Mouse (Mus musculus) megakaryocyte, embryonic 14.5 days (primary cell): ENCODE results near the gene 4933427D14Rik. TPM values are rescaled to one million over a fixed set of nuclear protein-coding genes. Genes with fewer than 3 reads are reported as not detected.

Experiments used
- H3K27me3 ChIP-seq: replicated peaks from 2 replicates; pipeline ENCODE3; 2012; ENCODE audit warnings: inconsistent platforms
- H3K36me3 ChIP-seq: replicated peaks from 2 replicates; pipeline ENCODE3; 2012; ENCODE audit warnings: low read length, inconsistent platforms, mixed read lengths
- H3K4me1 ChIP-seq: 2 replicates; pipeline ENCODE4 v1.6.1; 2012; ENCODE audit warnings: inconsistent platforms
- H3K4me3 ChIP-seq: replicated peaks from 2 replicates; pipeline ENCODE3; 2012; ENCODE audit warnings: moderate library complexity, mild to moderate bottlenecking, inconsistent platforms
- H3K9me3 ChIP-seq: 2 replicates; pipeline ENCODE4 v1.6.1; 2012; ENCODE audit warnings: inconsistent platforms
- FLI1 ChIP-seq: IDR thresholded peaks from 2 replicates; pipeline ENCODE4 v1.6.1; 2012; ENCODE audit warnings: low read length, inconsistent platforms, mixed read lengths
- GATA1 ChIP-seq: IDR thresholded peaks from 3 replicates; pipeline ENCODE4 v1.6.1; 2012; ENCODE audit warnings: mixed read lengths, low read length, inconsistent platforms, borderline replicate concordance
- polyA plus RNA-seq: library from polyadenylated mRNA; stranded (reverse); fragments of >175 nt; gene quantifications from 2 replicates; pipeline ENCODE4 v1.2.3, GENCODE M21; 2012; ENCODE audit warnings: low replicate concordance; ENCODE audit not compliant: insufficient read depth

4933427D14Rik gene
- polyA plus RNA-seq, 1 experiment, result 1.2 TPM

DNA sequence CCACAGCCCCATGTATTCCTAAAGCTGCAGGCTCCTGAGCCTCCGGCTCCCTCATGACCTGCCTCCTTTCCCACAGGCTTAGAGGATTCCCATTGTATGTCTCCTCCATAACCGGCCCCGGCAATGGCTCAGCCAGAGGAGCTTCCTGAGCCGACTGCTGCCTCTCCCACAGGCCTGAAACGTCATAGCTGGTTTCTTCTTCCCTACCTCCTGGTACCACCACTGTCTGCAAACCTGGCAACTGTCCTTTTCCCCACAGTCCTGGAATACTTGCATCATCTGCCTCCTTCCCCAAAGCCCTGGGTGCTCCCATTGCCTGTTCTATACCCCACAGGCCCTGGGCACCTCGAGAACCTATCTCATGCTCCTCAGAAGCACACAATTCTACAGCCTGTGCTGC is 2.0 kb downstream of the 4933427D14Rik start:
- H3K4me1 ChIP-seq, result peaks cover 40% of the 10 kb centered on the region
- peaks cover 35% of the 10 kb centered on the region for H3K36me3 ChIP-seq

GRCm38 (mm10) chr11:72203440-72203839 is 3.8 kb downstream of the 4933427D14Rik start:
- Histone ChIP-seq H3K36me3 (peaks cover 33% of the 10 kb centered on the region), H3K4me1 (peaks cover 40% of the 10 kb centered on the region), H3K9me3 (no peaks in the 10 kb centered on the region), H3K4me3 (no peak overlapping the region), H3K27me3 (no peaks in the 10 kb centered on the region)
- TF ChIP-seq FLI1 (no peak), GATA1 (no peak)

More for the DNA sequence above, 2.0 kb downstream of the 4933427D14Rik start:
- Histone ChIP-seq H3K27me3 (no peaks in the 10 kb centered on the region), H3K4me3 (peak overlapping the region; percentile 96), H3K9me3 (no peaks in the 10 kb centered on the region)
- TF ChIP-seq GATA1, result no peak
- TF ChIP-seq FLI1, result no peak

GRCm38 (mm10) chr11:72196506-72196905 is 10.8 kb downstream of the 4933427D14Rik start:
- TF ChIP-seq FLI1, result no peak
- no peak for TF ChIP-seq GATA1
- peaks cover 57% of the 10 kb centered on the region for H3K36me3 ChIP-seq

DNA sequence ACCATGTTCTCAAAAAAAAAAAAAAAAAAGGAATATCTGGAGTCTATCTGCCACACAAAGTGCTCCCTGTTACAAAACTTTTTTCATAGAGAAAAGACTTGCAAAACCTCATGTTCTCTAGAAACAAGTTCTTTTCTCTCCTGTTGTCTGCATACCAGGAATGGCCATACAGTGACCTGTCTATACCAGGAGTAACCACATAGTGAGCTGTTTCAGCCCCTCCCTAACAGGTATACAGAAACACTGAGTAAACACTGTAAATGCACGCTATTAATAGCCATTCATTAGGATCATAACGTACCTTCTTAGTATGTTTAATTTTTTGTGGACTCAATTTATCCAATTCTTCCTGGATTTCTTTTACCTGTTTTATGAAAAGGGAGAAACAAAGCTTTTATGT is 13.0 kb downstream of the 4933427D14Rik start:
- TF ChIP-seq FLI1, result no peak
- TF ChIP-seq GATA1, result no peak
- Histone ChIP-seq H3K27me3 (no peaks in the 10 kb centered on the region), H3K9me3 (no peaks in the 10 kb centered on the region), H3K4me1 (peaks cover 7% of the 10 kb centered on the region), H3K36me3 (peaks cover 66% of the 10 kb centered on the region), H3K4me3 (no peak overlapping the region)

More at GRCm38 (mm10) chr11:72196506-72196905, 10.8 kb downstream of the 4933427D14Rik start:
- H3K27me3 ChIP-seq, result no peaks in the 10 kb centered on the region
- H3K9me3 ChIP-seq, result no peaks in the 10 kb centered on the region
- H3K4me1 ChIP-seq, result peaks cover 7% of the 10 kb centered on the region
- no peak overlapping the region for H3K4me3 ChIP-seq

DNA sequence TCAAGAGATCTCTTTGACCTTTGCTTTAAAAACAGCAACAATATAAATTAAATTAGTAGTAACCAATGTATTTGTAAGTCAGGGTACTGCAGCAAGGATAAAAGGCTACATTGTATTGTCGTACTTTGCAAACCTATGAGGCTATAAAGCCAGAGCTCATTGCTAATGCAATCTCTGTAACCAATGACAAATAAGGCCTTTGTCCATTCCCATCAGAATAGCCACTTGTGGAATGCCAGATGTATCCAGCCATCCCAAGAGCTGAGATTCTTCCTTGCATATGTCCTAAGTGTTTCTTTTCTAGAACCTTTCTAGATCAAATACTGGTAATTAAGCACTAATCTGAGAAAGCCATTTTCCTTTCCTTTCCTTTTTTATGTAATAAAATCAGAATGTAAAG is 16.4 kb downstream of the 4933427D14Rik start:
- Histone ChIP-seq H3K27me3 (no peaks in the 10 kb centered on the region), H3K4me1 (peaks cover 16% of the 10 kb centered on the region), H3K4me3 (no peak overlapping the region), H3K9me3 (no peaks in the 10 kb centered on the region), H3K36me3 (peaks cover 71% of the 10 kb centered on the region)
- no peak for TF ChIP-seq FLI1

DNA sequence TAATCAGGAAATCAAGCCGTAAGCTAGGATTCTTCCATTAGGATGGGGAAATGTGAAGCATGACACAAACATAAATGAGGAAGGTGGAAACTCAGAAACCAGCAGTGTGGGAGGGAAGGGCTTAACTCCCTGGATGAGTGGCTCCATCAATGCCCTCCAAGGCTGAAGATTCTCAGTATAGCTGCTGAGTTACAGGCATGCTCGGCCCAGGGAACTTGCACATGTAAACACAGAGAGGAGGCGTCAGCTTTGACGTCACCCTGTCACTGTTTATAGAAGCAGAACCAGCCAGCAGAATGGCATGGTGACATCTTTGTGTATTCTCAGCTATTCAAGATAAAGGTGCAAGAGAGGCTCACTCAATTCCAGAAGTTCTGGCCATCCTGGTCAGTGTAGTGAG is 23.0 kb downstream of the 4933427D14Rik start:
- no peaks in the 10 kb centered on the region for H3K9me3 ChIP-seq
- H3K36me3 ChIP-seq, result peaks cover 72% of the 10 kb centered on the region
- TF ChIP-seq FLI1 (no peak), GATA1 (no peak)
- peaks cover 17% of the 10 kb centered on the region for H3K4me1 ChIP-seq
- no peaks in the 10 kb centered on the region for H3K27me3 ChIP-seq
- H3K4me3 ChIP-seq, result no peak overlapping the region

DNA sequence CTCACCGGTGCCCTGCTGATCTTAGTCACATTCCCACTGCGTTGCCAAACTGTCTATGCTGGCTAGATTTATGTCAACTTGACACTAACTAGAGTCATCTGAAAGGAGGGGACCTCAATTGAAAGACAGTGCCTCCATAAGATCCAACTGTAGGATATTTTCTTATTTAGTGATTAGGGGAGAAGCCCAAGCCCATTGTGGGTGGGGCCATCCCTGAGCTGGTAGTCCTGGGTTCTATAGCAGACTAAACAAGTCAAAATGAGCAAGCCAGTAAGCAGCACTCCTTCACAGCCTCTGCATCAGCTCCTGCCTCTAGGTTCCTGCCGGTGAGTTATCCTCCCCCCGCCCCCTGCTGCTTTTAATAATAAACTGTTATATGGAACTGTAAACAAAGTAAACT is 26.1 kb downstream of the 4933427D14Rik start:
- Histone ChIP-seq H3K4me1 (peaks cover 4% of the 10 kb centered on the region), H3K36me3 (peaks cover 74% of the 10 kb centered on the region), H3K9me3 (no peaks in the 10 kb centered on the region), H3K27me3 (no peaks in the 10 kb centered on the region), H3K4me3 (no peak overlapping the region)
- TF ChIP-seq GATA1, result no peak
- TF ChIP-seq FLI1, result no peak

- peaks cover 76% of the 10 kb centered on the region for H3K36me3 ChIP-seq
- H3K4me1 ChIP-seq, result no peaks in the 10 kb centered on the region
- TF ChIP-seq GATA1 (no peak), FLI1 (no peak)
- H3K4me3 ChIP-seq, result no peak overlapping the region
- H3K9me3 ChIP-seq, result no peaks in the 10 kb centered on the region
- H3K27me3 ChIP-seq, result no peaks in the 10 kb centered on the region
Observed at GRCm38 (mm10) chr11:72180556-72180955, 26.7 kb downstream of the 4933427D14Rik start.

DNA sequence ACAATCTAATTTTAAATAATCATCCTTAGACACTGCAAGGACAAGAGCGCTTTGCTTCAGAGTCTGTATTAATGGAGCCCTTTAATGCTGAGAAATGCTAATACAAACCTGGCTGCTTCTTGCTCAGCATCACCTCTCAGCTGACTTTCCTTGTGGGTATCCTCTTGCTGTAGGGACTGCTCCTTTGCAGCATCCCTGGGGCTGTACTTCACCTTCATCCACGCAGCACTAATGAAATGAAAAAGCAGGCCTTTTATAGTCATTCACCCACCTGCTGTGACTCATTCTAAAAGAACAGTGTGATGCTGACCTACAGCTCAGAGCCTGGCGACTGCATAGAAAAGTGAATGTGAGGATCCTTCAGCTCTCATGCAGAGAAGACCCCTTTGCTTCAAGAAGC is 30.7 kb downstream of the 4933427D14Rik start:
- TF ChIP-seq FLI1 (no peak), GATA1 (no peak)

GRCm38 (mm10) chr11:72175966-72176365 is 31.3 kb downstream of the 4933427D14Rik start:
- no peak overlapping the region for H3K4me3 ChIP-seq
- no peaks in the 10 kb centered on the region for H3K9me3 ChIP-seq
- no peaks in the 10 kb centered on the region for H3K4me1 ChIP-seq
- H3K27me3 ChIP-seq, result no peaks in the 10 kb centered on the region
- TF ChIP-seq GATA1, result no peak
- no peak for TF ChIP-seq FLI1
- peaks cover 85% of the 10 kb centered on the region for H3K36me3 ChIP-seq

More for the DNA sequence above, 30.7 kb downstream of the 4933427D14Rik start:
- Histone ChIP-seq H3K4me1 (no peaks in the 10 kb centered on the region), H3K36me3 (peaks cover 90% of the 10 kb centered on the region), H3K27me3 (no peaks in the 10 kb centered on the region), H3K4me3 (no peak overlapping the region), H3K9me3 (no peaks in the 10 kb centered on the region)

DNA sequence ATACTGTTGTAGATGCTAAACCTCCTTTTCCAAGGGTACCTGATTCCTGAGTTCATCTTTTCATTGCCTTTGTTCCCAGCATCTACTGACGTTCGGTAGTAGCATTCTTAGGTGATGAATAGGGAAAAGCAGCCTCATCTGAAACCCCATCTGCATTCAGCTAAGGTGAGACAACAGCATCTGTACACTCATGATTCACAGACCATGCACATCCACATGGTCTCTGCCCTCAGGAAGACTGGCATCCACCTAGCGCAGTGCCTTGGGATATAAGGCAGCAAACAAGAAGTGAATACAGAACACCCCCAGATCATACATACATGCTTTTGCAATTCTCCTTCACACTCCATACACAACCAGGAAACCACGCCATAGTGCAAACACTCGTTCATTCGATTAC is 32.5 kb downstream of the 4933427D14Rik start:
- Histone ChIP-seq H3K4me1 (no peaks in the 10 kb centered on the region), H3K4me3 (no peak overlapping the region), H3K9me3 (no peaks in the 10 kb centered on the region), H3K36me3 (peaks cover 86% of the 10 kb centered on the region), H3K27me3 (no peaks in the 10 kb centered on the region)
- TF ChIP-seq GATA1 (no peak), FLI1 (no peak)
